Mouse (Mus musculus) layer of hippocampus, adult 2 months (tissue): ENCODE data around the gene Ier3. TPM values are rescaled to one million over a fixed set of nuclear protein-coding genes. Genes with fewer than 3 reads are reported as not detected.

Experiments
- DNase-seq, 2 experiments: peaks; one replicate each; pipeline ENCODE4 v3.0.0; 2022; ENCODE audit warnings: low spot score in 2 of 2
- H3K27ac ChIP-seq: fragments of 200-600 bp; 2 replicates; pipeline ENCODE4 v1.8.1; 2022
- H3K4me3 ChIP-seq: fragments of 200-600 bp; 2 replicates; pipeline ENCODE4 v1.8.1; 2022; ENCODE audit warnings: mild to moderate bottlenecking
- CTCF ChIP-seq: fragments of 200-600 bp; conservative IDR thresholded peaks from 2 replicates; pipeline ENCODE4 v1.8.1; 2022; ENCODE audit warnings: antibody characterized with exemption, mild to moderate bottlenecking, moderate library complexity
- long read RNA-seq, 2 experiments: library from polyadenylated mRNA; stranded (forward); transcript quantifications; one replicate each; pipeline ENCODE4 v2.0.0; 2021; ENCODE audit warnings: borderline mapping rate in 2 of 2
- total RNA-seq, 2 experiments: library from RNA; stranded (reverse); gene quantifications; 2 replicates each; pipeline ENCODE4 v1.2.3; 2021

Gene Ier3
- total RNA-seq: 1 to 10 TPM; 5.0 to 6.1 TPM
- long read RNA-seq, experiment 1, partial matches to known transcripts: 1 of 1 reads
- long read RNA-seq, experiment 1, other reads (novel, unspliced or antisense): 0 of 1 reads
- long read RNA-seq, experiment 2, partial matches to known transcripts: 0 of 3 reads
- long read RNA-seq, experiment 2, other reads (novel, unspliced or antisense): 0 of 3 reads

- Histone ChIP-seq H3K4me3 (peak within 1 kb of the TSS; percentile 92), H3K27ac (peak within 1 kb of the TSS; percentile 91)
- TF ChIP-seq CTCF: no peak
- peak in 1 of 2 experiments; percentile 53 for DNase-seq
These were observed at the start of gene Ier3 for GRCm38 (mm10) chr17:35821439-35822430. TSS of gene Ier3 (plus strand) at chr17:35821684.

GRCm38 (mm10) chr17:35776811-35777609 is 44.5 kb upstream of the Ier3 start:
- Histone ChIP-seq H3K27ac (peak overlapping the region; percentile 77), H3K4me3 (no peak overlapping the region)
- peak; percentile 75 to 77 for DNase-seq
- no peak for TF ChIP-seq CTCF

GRCm38 (mm10) chr17:35778965-35779364 is 42.5 kb upstream of the Ier3 start:
- DNase-seq: no peak
- no peak overlapping the region for H3K4me3 ChIP-seq
- no peak overlapping the region for H3K27ac ChIP-seq
- TF ChIP-seq CTCF: no peak

- Histone ChIP-seq H3K4me3 (no peak overlapping the region), H3K27ac (no peak overlapping the region)
- TF ChIP-seq CTCF: no peak
- DNase-seq: no peak
These were observed 41.8 kb upstream of the Ier3 start for GRCm38 (mm10) chr17:35779466-35780205.

- TF ChIP-seq CTCF: no peak
- no peak for DNase-seq
- Histone ChIP-seq H3K4me3 (no peak overlapping the region), H3K27ac (no peak overlapping the region)
These were observed 41.1 kb upstream of the Ier3 start for GRCm38 (mm10) chr17:35780362-35780761.

- no peak for DNase-seq
- Histone ChIP-seq H3K4me3 (no peak overlapping the region), H3K27ac (no peak overlapping the region)
- peak; percentile 71 for TF ChIP-seq CTCF
These were observed 39.1 kb upstream of the Ier3 start for GRCm38 (mm10) chr17:35782398-35782797.

- Histone ChIP-seq H3K27ac (no peak overlapping the region), H3K4me3 (no peak overlapping the region)
- DNase-seq: no peak
- TF ChIP-seq CTCF: no peak
These were observed 38.6 kb upstream of the Ier3 start for GRCm38 (mm10) chr17:35782924-35783323.

- no peak for TF ChIP-seq CTCF
- H3K27ac ChIP-seq: no peak overlapping the region
- DNase-seq: peak in 1 of 2 experiments; percentile 17
- H3K4me3 ChIP-seq: no peak overlapping the region
These were observed 37.5 kb upstream of the Ier3 start for GRCm38 (mm10) chr17:35783944-35784343.

GRCm38 (mm10) chr17:35785140-35785539 is 36.3 kb upstream of the Ier3 start:
- no peak for TF ChIP-seq CTCF
- Histone ChIP-seq H3K27ac (no peak overlapping the region), H3K4me3 (no peak overlapping the region)
- DNase-seq: no peak

- Histone ChIP-seq H3K4me3 (no peak overlapping the region), H3K27ac (no peak overlapping the region)
- TF ChIP-seq CTCF: no peak
- DNase-seq: no peak
These were observed 34.0 kb upstream of the Ier3 start for GRCm38 (mm10) chr17:35787493-35787892.

GRCm38 (mm10) chr17:35788025-35788424 is 33.5 kb upstream of the Ier3 start:
- H3K4me3 ChIP-seq: no peak overlapping the region
- no peak for DNase-seq
- TF ChIP-seq CTCF: no peak
- H3K27ac ChIP-seq: no peak overlapping the region

GRCm38 (mm10) chr17:35790933-35791332 is 30.6 kb upstream of the Ier3 start:
- Histone ChIP-seq H3K4me3 (no peak overlapping the region), H3K27ac (no peak overlapping the region)
- no peak for TF ChIP-seq CTCF
- no peak for DNase-seq
